ENCODE assay signal across 23 mouse cellular contexts in genomic region chr4:91391987-91392598, GRCm38 (mm10). TPM values are rescaled to one million over a fixed set of nuclear protein-coding genes. Genes with fewer than 3 reads are reported as not detected.
DNase-seq lines count a peak whose midpoint lies in the region; ATAC-seq lines count a peak whose summit lies in the region.
"Had no signal": no experiment of that assay in that cellular context is flagged by ENCODE, and none has a peak within 500 bp of the region (broad histone marks: within the 10 kb centered on the region; RNA-seq: fewer than 3 reads in every experiment).

No protein-coding gene starts in this region.

- no peak overlapping the region for H3K9ac ChIP-seq in forebrain, embryonic 13.5 days
- no peak overlapping the region for H3K9ac ChIP-seq in forebrain, embryonic 11.5 days (ENCODE audit: low read length)
- H3K9ac ChIP-seq in hindbrain, embryonic 14.5 days = no peak overlapping the region
- no peak overlapping the region for H3K9ac ChIP-seq in midbrain, embryonic 14.5 days (replicated peaks; ENCODE audit: low read length)
- no peak overlapping the region for H3K9ac ChIP-seq in midbrain, embryonic 15.5 days
- H3K9ac ChIP-seq: embryonic facial prominence, embryonic 15.5 days; forebrain, embryonic 12.5 days; heart, embryonic 13.5 days; hindbrain, embryonic 12.5 days had no signal

- no peak for DNase-seq in forebrain, embryonic 11.5 days (ENCODE audit: low spot score)
- DNase-seq in hindbrain, embryonic 14.5 days (ENCODE audit: low spot score) = peak; percentile 22
- DNase-seq in hindbrain, embryonic 10.5 days (ENCODE audit: low spot score) = no peak
- DNase-seq in midbrain, embryonic 14.5 days = peak; percentile 37
- no peak for DNase-seq in left cerebral cortex, adult 18-20 months (ENCODE audit: low spot score in 2 of 2)
- DNase-seq: adrenal gland, adult 2 months; adrenal gland, postnatal 25 days; cerebellum, adult 2 months; gastrocnemius, adult 2 months; gastrocnemius, postnatal 25 days; heart, postnatal 36 days had no signal

- no peak overlapping the region for H3K4me3 ChIP-seq in forebrain, embryonic 13.5 days
- no peak overlapping the region for H3K4me3 ChIP-seq in forebrain, embryonic 11.5 days (ENCODE audit: low read depth, low read length)
- H3K4me3 ChIP-seq in hindbrain, embryonic 14.5 days (replicated peaks; ENCODE audit: low read length) = no peak overlapping the region
- H3K4me3 ChIP-seq in hindbrain, embryonic 10.5 days = no peak overlapping the region
- H3K4me3 ChIP-seq in midbrain, embryonic 14.5 days (replicated peaks; ENCODE audit: low read depth, low read length) = no peak overlapping the region
- no peak overlapping the region for H3K4me3 ChIP-seq in midbrain, embryonic 15.5 days
- H3K4me3 ChIP-seq: embryonic facial prominence, embryonic 15.5 days; erythroblast, embryonic 14.5 days; forebrain, embryonic 12.5 days; gastrocnemius, adult 2 months; heart, embryonic 13.5 days; hindbrain, embryonic 12.5 days had no signal

- 56% methylated on average over 5 of the region's 5 CpGs for WGBS in forebrain, embryonic 13.5 days
- WGBS in forebrain, embryonic 11.5 days = 72% methylated on average over 5 of the region's 5 CpGs
- 52% methylated on average over 5 of the region's 5 CpGs for WGBS in hindbrain, embryonic 14.5 days
- WGBS in hindbrain, embryonic 10.5 days = 74% methylated on average over 5 of the region's 5 CpGs
- 59% methylated on average over 5 of the region's 5 CpGs for WGBS in midbrain, embryonic 14.5 days
- WGBS in midbrain, embryonic 15.5 days = 51% methylated on average over 5 of the region's 5 CpGs

- no peak overlapping the region for H3K4me2 ChIP-seq in forebrain, embryonic 13.5 days
- no peak overlapping the region for H3K4me2 ChIP-seq in forebrain, embryonic 11.5 days (ENCODE audit: low read depth, low read length, severe bottlenecking)
- H3K4me2 ChIP-seq in hindbrain, embryonic 14.5 days (replicated peaks) = no peak overlapping the region
- H3K4me2 ChIP-seq in midbrain, embryonic 14.5 days (ENCODE audit: low read length) = no peak overlapping the region
- H3K4me2 ChIP-seq in midbrain, embryonic 15.5 days = no peak overlapping the region
- H3K4me2 ChIP-seq: embryonic facial prominence, embryonic 15.5 days; forebrain, embryonic 12.5 days; heart, embryonic 13.5 days; hindbrain, embryonic 12.5 days had no signal

- no peak overlapping the region for H3K27ac ChIP-seq in forebrain, embryonic 13.5 days
- H3K27ac ChIP-seq in forebrain, embryonic 11.5 days (ENCODE audit: low read depth, low read length) = no peak overlapping the region
- H3K27ac ChIP-seq in hindbrain, embryonic 14.5 days = no peak overlapping the region
- H3K27ac ChIP-seq in hindbrain, embryonic 10.5 days = no peak overlapping the region
- H3K27ac ChIP-seq in midbrain, embryonic 14.5 days (replicated peaks; ENCODE audit: low read depth, low read length) = no peak overlapping the region
- H3K27ac ChIP-seq in midbrain, embryonic 15.5 days = no peak overlapping the region
- H3K27ac ChIP-seq: embryonic facial prominence, embryonic 15.5 days; forebrain, embryonic 12.5 days; gastrocnemius, adult 2 months; heart, embryonic 13.5 days; hindbrain, embryonic 12.5 days had no signal

- no peaks in the 10 kb centered on the region for H3K36me3 ChIP-seq in forebrain, embryonic 13.5 days (ENCODE audit: poor library complexity, severe bottlenecking)
- no peaks in the 10 kb centered on the region for H3K36me3 ChIP-seq in forebrain, embryonic 11.5 days (ENCODE audit: control insufficient read depth, insufficient read depth, low read length)
- H3K36me3 ChIP-seq in hindbrain, embryonic 14.5 days (replicated peaks; ENCODE audit: control insufficient read depth, insufficient read depth) = no peaks in the 10 kb centered on the region
- no peaks in the 10 kb centered on the region for H3K36me3 ChIP-seq in hindbrain, embryonic 10.5 days
- no peaks in the 10 kb centered on the region for H3K36me3 ChIP-seq in midbrain, embryonic 14.5 days (ENCODE audit: control insufficient read depth, insufficient read depth, low read length)
- no peaks in the 10 kb centered on the region for H3K36me3 ChIP-seq in midbrain, embryonic 15.5 days (replicated peaks)
- H3K36me3 ChIP-seq: embryonic facial prominence, embryonic 15.5 days; forebrain, embryonic 12.5 days; heart, embryonic 13.5 days; hindbrain, embryonic 12.5 days had no signal

- peak; percentile 38; the same call in 1 of the 2 replicates for ATAC-seq in forebrain, embryonic 13.5 days
- ATAC-seq in forebrain, embryonic 11.5 days (replicated peaks; ENCODE audit: low FRiP score) = no peak
- ATAC-seq in hindbrain, embryonic 14.5 days (ENCODE audit: low FRiP score) = no peak
- ATAC-seq in midbrain, embryonic 14.5 days (ENCODE audit: low FRiP score, low TSS enrichment) = no peak
- ATAC-seq in midbrain, embryonic 15.5 days (replicated peaks) = no peak
- ATAC-seq: activated CD4-positive, CD25-positive, alpha-beta regulatory T cell, adult 4 months; intestine, embryonic 16.5 days; Patski had no signal

- no peaks in the 10 kb centered on the region for H3K27me3 ChIP-seq in forebrain, embryonic 13.5 days
- no peaks in the 10 kb centered on the region for H3K27me3 ChIP-seq in forebrain, embryonic 11.5 days (ENCODE audit: control insufficient read depth, insufficient read depth, low read length)
- H3K27me3 ChIP-seq in hindbrain, embryonic 14.5 days (ENCODE audit: control insufficient read depth, insufficient read depth, low read length) = no peaks in the 10 kb centered on the region
- no peaks in the 10 kb centered on the region for H3K27me3 ChIP-seq in hindbrain, embryonic 10.5 days (ENCODE audit: insufficient read depth, poor library complexity, severe bottlenecking)
- no peaks in the 10 kb centered on the region for H3K27me3 ChIP-seq in midbrain, embryonic 14.5 days (ENCODE audit: control insufficient read depth, insufficient read depth, low read length)
- H3K27me3 ChIP-seq in midbrain, embryonic 15.5 days (replicated peaks) = no peaks in the 10 kb centered on the region
- H3K27me3 ChIP-seq: embryonic facial prominence, embryonic 15.5 days; forebrain, embryonic 12.5 days; heart, embryonic 13.5 days; hindbrain, embryonic 12.5 days; Patski had no signal

- H3K4me1 ChIP-seq in forebrain, embryonic 13.5 days = no peaks in the 10 kb centered on the region
- no peaks in the 10 kb centered on the region for H3K4me1 ChIP-seq in forebrain, embryonic 11.5 days (replicated peaks; ENCODE audit: control insufficient read depth, insufficient read depth, low read length)
- no peaks in the 10 kb centered on the region; the same call in 1 of the 2 replicates for H3K4me1 ChIP-seq in hindbrain, embryonic 14.5 days (replicated peaks; ENCODE audit: control insufficient read depth, insufficient read depth, low read length)
- H3K4me1 ChIP-seq in hindbrain, embryonic 10.5 days (replicated peaks) = no peaks in the 10 kb centered on the region
- 0 out of 2 replicates have a peak, but pooled peaks cover 5% of the 10 kb centered on the region for H3K4me1 ChIP-seq in midbrain, embryonic 14.5 days (ENCODE audit: control insufficient read depth, insufficient read depth, low read length)
- H3K4me1 ChIP-seq in midbrain, embryonic 15.5 days = no peaks in the 10 kb centered on the region
- H3K4me1 ChIP-seq: embryonic facial prominence, embryonic 15.5 days; forebrain, embryonic 12.5 days; heart, embryonic 13.5 days; hindbrain, embryonic 12.5 days had no signal

- no peaks in the 10 kb centered on the region for H3K9me3 ChIP-seq in forebrain, embryonic 13.5 days (replicated peaks)
- no peaks in the 10 kb centered on the region for H3K9me3 ChIP-seq in forebrain, embryonic 11.5 days (ENCODE audit: control insufficient read depth, low read length)
- no peaks in the 10 kb centered on the region for H3K9me3 ChIP-seq in hindbrain, embryonic 14.5 days (ENCODE audit: control insufficient read depth, low read length)
- H3K9me3 ChIP-seq in hindbrain, embryonic 10.5 days = no peaks in the 10 kb centered on the region
- H3K9me3 ChIP-seq in midbrain, embryonic 14.5 days (ENCODE audit: control insufficient read depth, low read length) = no peaks in the 10 kb centered on the region
- no peaks in the 10 kb centered on the region for H3K9me3 ChIP-seq in midbrain, embryonic 15.5 days
- H3K9me3 ChIP-seq: embryonic facial prominence, embryonic 15.5 days; forebrain, embryonic 12.5 days; heart, embryonic 13.5 days; hindbrain, embryonic 12.5 days had no signal

RNA-seq across cellular contexts. Expression of gene Elavl2, which starts 8.5 kb away (rescaled TPM):
- polyA plus RNA-seq in forebrain, embryonic 13.5 days (2015; fragmentation: Nextera tagmentation; extraction: Ambion mirVana) = 117 TPM in 2 replicates
- polyA plus RNA-seq in forebrain, embryonic 11.5 days (2014; fragmentation: Nextera tagmentation; extraction: Ambion mirVana) = 76.1 and 87.1 TPM in 2 replicates
- 172 and 195 TPM in 2 replicates for polyA plus RNA-seq in hindbrain, embryonic 14.5 days (2014; fragmentation: Nextera tagmentation; extraction: Ambion mirVana)
- polyA plus RNA-seq in hindbrain, embryonic 10.5 days (2016; fragmentation: Nextera tagmentation; extraction: Ambion mirVana) = 45.8 and 57.4 TPM in 2 replicates
- polyA plus RNA-seq in midbrain, embryonic 14.5 days (2014; fragmentation: Nextera tagmentation; extraction: Ambion mirVana) = 136 and 171 TPM in 2 replicates
- 132 and 142 TPM in 2 replicates for polyA plus RNA-seq in midbrain, embryonic 15.5 days (2015; fragmentation: Nextera tagmentation; extraction: Ambion mirVana)
- 100 to 1,000 TPM in 1 of 2 experiments, 10 to 100 TPM in 1; 94.8 to 104 TPM for total RNA-seq in left cerebral cortex, adult 18-20 months (2021)
- total RNA-seq: granulocyte monocyte progenitor cell, adult 5-6 weeks; MEL had no signal
- polyA plus RNA-seq: adrenal gland, adult 2 months; erythroblast, embryonic 14.5 days; Patski had no signal

Comparison
In these comparisons a context has a peak if more than half of its experiments do, and no peak if none do; other contexts are left out.
1. DNase-seq: peak in hindbrain, embryonic 14.5 days (single experiment) and midbrain, embryonic 14.5 days (single experiment); none in forebrain, embryonic 11.5 days (single experiment), hindbrain, embryonic 10.5 days (single experiment) and left cerebral cortex, adult 18-20 months (0 of 2).